Mouse (Mus musculus) limb, embryonic 10.5 days (tissue): Measurements from ENCODE around the gene Vwf. TPM values are rescaled to one million over a fixed set of nuclear protein-coding genes. Genes with fewer than 3 reads are reported as not detected.
A peak's percentile ranks its signal among the peaks of the same experiment; 100 is the strongest.

Experiments used
- DNase-seq: peaks from one replicate; pipeline ENCODE4 v3.0.0-alpha.2; 2017; ENCODE audit warnings: low spot score
- H3K27ac ChIP-seq: fragments of 300-500 bp; sonication (generic); 2 replicates; pipeline ENCODE4 v1.5.1; 2016; ENCODE audit warnings: mild to moderate bottlenecking
- H3K27me3 ChIP-seq: fragments of 300-500 bp; sonication (generic); 2 replicates; pipeline ENCODE4 v1.6.1; 2016; ENCODE audit warnings: low read depth, mild to moderate bottlenecking; ENCODE audit not compliant: poor library complexity, severe bottlenecking
- H3K36me3 ChIP-seq: fragments of 300-500 bp; sonication (generic); 2 replicates; pipeline ENCODE4 v1.6.1; 2016; ENCODE audit warnings: mild to moderate bottlenecking, moderate library complexity
- H3K4me1 ChIP-seq: fragments of 300-500 bp; sonication (generic); 2 replicates; pipeline ENCODE4 v1.6.1; 2016
- H3K4me3 ChIP-seq: fragments of 300-500 bp; sonication (generic); 2 replicates; pipeline ENCODE4 v1.5.1; 2016; ENCODE audit warnings: mild to moderate bottlenecking, moderate library complexity
- H3K9me3 ChIP-seq: fragments of 300-500 bp; sonication (generic); replicated peaks from 2 replicates; pipeline ENCODE4 v1.6.1; 2016; ENCODE audit warnings: mild to moderate bottlenecking
- WGBS: fragments of 180-500 bp; shearing (Covaris S2); methylation state at CpG from one replicate; pipeline ENCODE4 v1.1.7; 2016; 5-methylcytosine and 5-hydroxymethylcytosine counted together
- polyA plus RNA-seq: library from polyadenylated mRNA; unstranded; fragments of >200 nt; fragmentation: Nextera tagmentation; extraction: Ambion mirVana; gene quantifications from 2 replicates; pipeline ENCODE4 v1.2.1, GENCODE M21; 2016

Gene Vwf
- polyA plus RNA-seq, 1 experiment from 2014 or later, result 5.3 TPM

- 73% methylated on average over 1 of the region's 1 CpGs for WGBS
- H3K4me3 ChIP-seq, result no peak overlapping the region
These were observed 131.9 kb downstream of the Vwf start for GRCm38 (mm10) chr6:125678492-125678891.

GRCm38 (mm10) chr6:125680613-125681012, 134.0 kb downstream of the Vwf start:
- WGBS, result 72% methylated on average over 11 of the region's 11 CpGs
- H3K27ac ChIP-seq, result no peak overlapping the region
- no peak for DNase-seq

More at GRCm38 (mm10) chr6:125678492-125678891, 131.9 kb downstream of the Vwf start:
- Histone ChIP-seq H3K27ac (no peak overlapping the region), H3K27me3 (no peaks in the 10 kb centered on the region), H3K36me3 (no peaks in the 10 kb centered on the region), H3K9me3 (no peaks in the 10 kb centered on the region), H3K4me1 (peaks cover 17% of the 10 kb centered on the region)
- DNase-seq, result no peak

GRCm38 (mm10) chr6:125685420-125685819, 138.8 kb downstream of the Vwf start:
- H3K27ac ChIP-seq, result no peak overlapping the region
- no peak for DNase-seq
- peaks cover 19% of the 10 kb centered on the region for H3K27me3 ChIP-seq
- H3K4me3 ChIP-seq, result no peak overlapping the region
- no peaks in the 10 kb centered on the region for H3K9me3 ChIP-seq
- H3K36me3 ChIP-seq, result no peaks in the 10 kb centered on the region
- H3K4me1 ChIP-seq, result peaks cover 18% of the 10 kb centered on the region

More at GRCm38 (mm10) chr6:125680613-125681012, 134.0 kb downstream of the Vwf start:
- H3K36me3 ChIP-seq, result no peaks in the 10 kb centered on the region
- no peak overlapping the region for H3K4me3 ChIP-seq
- H3K27me3 ChIP-seq, result no peaks in the 10 kb centered on the region
- H3K9me3 ChIP-seq, result no peaks in the 10 kb centered on the region
- H3K4me1 ChIP-seq, result peaks cover 17% of the 10 kb centered on the region

- Histone ChIP-seq H3K27ac (no peak overlapping the region), H3K27me3 (peaks cover 31% of the 10 kb centered on the region), H3K4me1 (peaks cover 15% of the 10 kb centered on the region), H3K4me3 (no peak overlapping the region), H3K36me3 (no peaks in the 10 kb centered on the region), H3K9me3 (no peaks in the 10 kb centered on the region)
- WGBS, result 31% methylated on average over 1 of the region's 1 CpGs
- no peak for DNase-seq
These were observed 141.4 kb downstream of the Vwf start for GRCm38 (mm10) chr6:125687986-125688385.

- peak; percentile 50 for DNase-seq
- H3K27me3 ChIP-seq, result peaks cover 31% of the 10 kb centered on the region
- no peak within 1 kb of the TSS for H3K27ac ChIP-seq
- H3K4me1 ChIP-seq, result peaks cover 15% of the 10 kb centered on the region
- no peaks in the 10 kb centered on the region for H3K36me3 ChIP-seq
- 4% methylated on average over 20 of the region's 20 CpGs for WGBS
- peak within 1 kb of the TSS; percentile 39 for H3K4me3 ChIP-seq
- H3K9me3 ChIP-seq, result no peaks in the 10 kb centered on the region
These were observed 143.6 kb downstream of the Vwf start, which contains the start of gene Ano2 for GRCm38 (mm10) chr6:125690057-125690703. Ano2 (plus strand) TSS chr6:125690419.

- Histone ChIP-seq H3K4me1 (no peaks in the 10 kb centered on the region), H3K4me3 (no peak overlapping the region)
- 88% methylated on average over 2 of the region's 2 CpGs for WGBS
These were observed 154.6 kb downstream of the Vwf start for GRCm38 (mm10) chr6:125701146-125701545.

GRCm38 (mm10) chr6:125711261-125711660, 164.7 kb downstream of the Vwf start:
- peaks cover 8% of the 10 kb centered on the region; the same call in 1 of the 2 replicates for H3K4me1 ChIP-seq
- no peak overlapping the region for H3K4me3 ChIP-seq
- 91% methylated on average over 16 of the region's 16 CpGs for WGBS
- no peak for DNase-seq
- H3K27ac ChIP-seq, result no peak overlapping the region
- no peaks in the 10 kb centered on the region for H3K27me3 ChIP-seq
- no peaks in the 10 kb centered on the region for H3K36me3 ChIP-seq
- H3K9me3 ChIP-seq, result no peaks in the 10 kb centered on the region

More at GRCm38 (mm10) chr6:125701146-125701545, 154.6 kb downstream of the Vwf start:
- no peaks in the 10 kb centered on the region for H3K9me3 ChIP-seq
- H3K36me3 ChIP-seq, result no peaks in the 10 kb centered on the region
- no peak overlapping the region for H3K27ac ChIP-seq
- no peaks in the 10 kb centered on the region for H3K27me3 ChIP-seq
- DNase-seq, result no peak

GRCm38 (mm10) chr6:125726408-125726807, 179.8 kb downstream of the Vwf start:
- DNase-seq, result no peak
- H3K27me3 ChIP-seq, result no peaks in the 10 kb centered on the region
- H3K9me3 ChIP-seq, result no peaks in the 10 kb centered on the region
- 88% methylated on average over 2 of the region's 2 CpGs for WGBS
- peaks cover 17% of the 10 kb centered on the region for H3K4me1 ChIP-seq
- no peak overlapping the region for H3K27ac ChIP-seq
- H3K4me3 ChIP-seq, result no peak overlapping the region
- no peaks in the 10 kb centered on the region for H3K36me3 ChIP-seq

- Histone ChIP-seq H3K36me3 (no peaks in the 10 kb centered on the region), H3K27ac (no peak overlapping the region), H3K9me3 (no peaks in the 10 kb centered on the region), H3K27me3 (no peaks in the 10 kb centered on the region), H3K4me3 (no peak overlapping the region), H3K4me1 (peaks cover 17% of the 10 kb centered on the region)
- no peak for DNase-seq
- 77% methylated on average over 5 of the region's 5 CpGs for WGBS
These were observed 180.9 kb downstream of the Vwf start for GRCm38 (mm10) chr6:125727484-125727911.

- Histone ChIP-seq H3K27ac (no peak overlapping the region), H3K27me3 (no peaks in the 10 kb centered on the region), H3K4me1 (peaks cover 17% of the 10 kb centered on the region), H3K9me3 (no peaks in the 10 kb centered on the region), H3K4me3 (no peak overlapping the region), H3K36me3 (no peaks in the 10 kb centered on the region)
- DNase-seq, result no peak
- 89% methylated on average over 6 of the region's 6 CpGs for WGBS
These were observed 182.9 kb downstream of the Vwf start for GRCm38 (mm10) chr6:125729471-125729870.

- no peak for DNase-seq
- Histone ChIP-seq H3K27me3 (no peaks in the 10 kb centered on the region), H3K4me1 (peaks cover 17% of the 10 kb centered on the region), H3K4me3 (no peak overlapping the region), H3K27ac (0 out of 2 replicates have a peak overlapping the region, but pooled peaks have one; percentile 25), H3K36me3 (no peaks in the 10 kb centered on the region), H3K9me3 (no peaks in the 10 kb centered on the region)
- 77% methylated on average over 11 of the region's 11 CpGs for WGBS
These were observed 183.5 kb downstream of the Vwf start for GRCm38 (mm10) chr6:125729986-125730535.
